Mouse (Mus musculus): ENCODE results near the gene Ptbp1. TPM values are rescaled to one million over a fixed set of nuclear protein-coding genes. Genes with fewer than 3 reads are reported as not detected.

The Ptbp1 gene
- total and polyA plus RNA-seq, 2 experiments from 2014 or later, result 53.7 to 97.3 TPM

GRCm38 (mm10) chr10:79856704-79857451 lies 2.7 kb downstream of the Ptbp1 start:
- Histone ChIP-seq H3K27me3 (ENCODE audit: insufficient read depth, low read length) (no peaks in the 10 kb centered on the region), H3K27ac (ENCODE audit: low read depth, low read length) (0 out of 2 replicates have a peak overlapping the region, but pooled peaks have one; percentile 40), H3K9ac (peak overlapping the region; percentile 99), H3K4me1 (ENCODE audit: insufficient read depth) (peaks cover 40% of the 10 kb centered on the region), H3K9me3 (ENCODE audit: low read length) (no peaks in the 10 kb centered on the region), H3K4me2 (ENCODE audit: low read depth) (peak overlapping the region; percentile 82), H3K36me3 (ENCODE audit: insufficient read depth) (peaks cover 36% of the 10 kb centered on the region), H3K4me3 (ENCODE audit: low read depth, low read length) (peak overlapping the region; percentile 89)
- no peak for TF ChIP-seq CTCF (IDR thresholded peaks at IDR 0.05; ENCODE audit: low read depth)
- 41% methylated on average over 7 of the region's 7 CpGs for WGBS
- no peak for ATAC-seq
- DNase-seq, result no peak

GRCm38 (mm10) chr10:79857452-79857811 lies 3.2 kb downstream of the Ptbp1 start:
- Histone ChIP-seq H3K27ac (ENCODE audit: low read depth, low read length) (0 out of 2 replicates have a peak overlapping the region, but pooled peaks have one; percentile 40), H3K9me3 (ENCODE audit: low read length) (no peaks in the 10 kb centered on the region), H3K4me2 (ENCODE audit: low read depth) (peak overlapping the region; percentile 82), H3K9ac (peak overlapping the region; percentile 99; the same call in 1 of the 2 replicates), H3K27me3 (ENCODE audit: insufficient read depth, low read length) (no peaks in the 10 kb centered on the region), H3K36me3 (ENCODE audit: insufficient read depth) (peaks cover 42% of the 10 kb centered on the region), H3K4me1 (ENCODE audit: insufficient read depth) (peaks cover 34% of the 10 kb centered on the region), H3K4me3 (ENCODE audit: low read depth, low read length) (peak overlapping the region; percentile 9; the same call in 1 of the 2 replicates)
- WGBS, result 15% methylated on average over 4 of the region's 4 CpGs
- DNase-seq, result peak; percentile 47
- no peak for TF ChIP-seq CTCF (IDR thresholded peaks at IDR 0.05; ENCODE audit: low read depth)
- ATAC-seq, result no peak

- H3K36me3 ChIP-seq (ENCODE audit: insufficient read depth), result peaks cover 46% of the 10 kb centered on the region
- H3K4me3 ChIP-seq (ENCODE audit: low read depth, low read length), result no peak overlapping the region
- no peak for DNase-seq
- H3K27ac ChIP-seq (ENCODE audit: low read depth, low read length), result peak overlapping the region; percentile 40; the same call in 1 of the 2 replicates
- no peak for TF ChIP-seq CTCF (IDR thresholded peaks at IDR 0.05; ENCODE audit: low read depth)
- H3K4me2 ChIP-seq (ENCODE audit: low read depth), result peak overlapping the region; percentile 82
- 61% methylated on average over 2 of the region's 2 CpGs for WGBS
- no peak for ATAC-seq
- H3K9me3 ChIP-seq (ENCODE audit: low read length), result no peaks in the 10 kb centered on the region
- H3K9ac ChIP-seq, result no peak overlapping the region; the same call in 1 of the 2 replicates
- H3K27me3 ChIP-seq (ENCODE audit: insufficient read depth, low read length), result no peaks in the 10 kb centered on the region
- H3K4me1 ChIP-seq (ENCODE audit: insufficient read depth), result peaks cover 30% of the 10 kb centered on the region
Measured at GRCm38 (mm10) chr10:79857894-79858293, 3.7 kb downstream of the Ptbp1 start.

- WGBS, result 30% methylated on average over 16 of the region's 17 CpGs
Measured at GRCm38 (mm10) chr10:79858416-79859074, 4.3 kb downstream of the Ptbp1 start.

GRCm38 (mm10) chr10:79859116-79859515 lies 4.9 kb downstream of the Ptbp1 start:
- Histone ChIP-seq H3K4me2 (ENCODE audit: low read depth) (no peak overlapping the region), H3K9me3 (ENCODE audit: low read length) (no peaks in the 10 kb centered on the region), H3K4me1 (ENCODE audit: insufficient read depth) (peaks cover 25% of the 10 kb centered on the region), H3K27ac (ENCODE audit: low read depth, low read length) (no peak overlapping the region), H3K4me3 (ENCODE audit: low read depth, low read length) (no peak overlapping the region), H3K27me3 (ENCODE audit: insufficient read depth, low read length) (no peaks in the 10 kb centered on the region), H3K36me3 (ENCODE audit: insufficient read depth) (peaks cover 58% of the 10 kb centered on the region), H3K9ac (no peak overlapping the region)
- WGBS, result 81% methylated on average over 11 of the region's 11 CpGs
- DNase-seq, result no peak
- ATAC-seq, result no peak
- no peak for TF ChIP-seq CTCF (IDR thresholded peaks at IDR 0.05; ENCODE audit: low read depth)

More at GRCm38 (mm10) chr10:79858416-79859074, 4.3 kb downstream of the Ptbp1 start:
- H3K9ac ChIP-seq, result peak overlapping the region; percentile 33; the same call in 1 of the 2 replicates
- H3K9me3 ChIP-seq (ENCODE audit: low read length), result no peaks in the 10 kb centered on the region
- peak overlapping the region; percentile 40; the same call in 1 of the 2 replicates for H3K27ac ChIP-seq (ENCODE audit: low read depth, low read length)
- no peak for ATAC-seq
- peaks cover 53% of the 10 kb centered on the region for H3K36me3 ChIP-seq (ENCODE audit: insufficient read depth)
- no peak for TF ChIP-seq CTCF (IDR thresholded peaks at IDR 0.05; ENCODE audit: low read depth)
- H3K27me3 ChIP-seq (ENCODE audit: insufficient read depth, low read length), result no peaks in the 10 kb centered on the region
- peaks cover 25% of the 10 kb centered on the region for H3K4me1 ChIP-seq (ENCODE audit: insufficient read depth)
- no peak overlapping the region for H3K4me3 ChIP-seq (ENCODE audit: low read depth, low read length)
- peak; percentile 81 for DNase-seq
- H3K4me2 ChIP-seq (ENCODE audit: low read depth), result peak overlapping the region; percentile 82; the same call in 1 of the 2 replicates

- H3K27ac ChIP-seq (ENCODE audit: low read depth, low read length), result no peak overlapping the region
- no peak overlapping the region for H3K4me2 ChIP-seq (ENCODE audit: low read depth)
- H3K4me1 ChIP-seq (ENCODE audit: insufficient read depth), result peaks cover 25% of the 10 kb centered on the region
- H3K9me3 ChIP-seq (ENCODE audit: low read length), result no peaks in the 10 kb centered on the region
- no peak for ATAC-seq
- WGBS, result 93% methylated on average over 26 of the region's 26 CpGs
- no peak for TF ChIP-seq CTCF (IDR thresholded peaks at IDR 0.05; ENCODE audit: low read depth)
- no peak overlapping the region for H3K4me3 ChIP-seq (ENCODE audit: low read depth, low read length)
- no peak for DNase-seq
- H3K36me3 ChIP-seq (ENCODE audit: insufficient read depth), result peaks cover 69% of the 10 kb centered on the region
- H3K27me3 ChIP-seq (ENCODE audit: insufficient read depth, low read length), result no peaks in the 10 kb centered on the region
- H3K9ac ChIP-seq, result no peak overlapping the region
Measured at GRCm38 (mm10) chr10:79860079-79860911, 6.1 kb downstream of the Ptbp1 start.
